Mouse (Mus musculus) inflammation-experienced regulatory T-cells, adult 6 months (primary cell): ENCODE data around the gene Nek4. TPM values are rescaled to one million over a fixed set of nuclear protein-coding genes. Genes with fewer than 3 reads are reported as not detected.

Experiments used
- ATAC-seq: one replicate; pipeline ENCODE4 v1.8.0; 2017
- polyA plus RNA-seq, 3 experiments: library from polyadenylated mRNA; unstranded; fragments of 100-300 nt; shearing (Covaris generic); gene quantifications; one replicate each; pipeline ENCODE4 v1.2.1; 2017

Nek4 gene
- polyA plus RNA-seq = 1 to 10 TPM; 3.9 to 6.2 (median 5.1) TPM

- peak; percentile 97 for ATAC-seq
Measured at GRCm38 (mm10) chr14:30951154-30951825, at the start of gene Nek4. TSS of gene Nek4 (plus strand) at chr14:30951377.

GRCm38 (mm10) chr14:30902628-30903027 is 48.5 kb upstream of the Nek4 start:
- no peak for ATAC-seq

- no peak for ATAC-seq
Measured at GRCm38 (mm10) chr14:30903036-30903435, 48.1 kb upstream of the Nek4 start.

- ATAC-seq = no peak
Measured at GRCm38 (mm10) chr14:30904307-30904706, 46.9 kb upstream of the Nek4 start.

GRCm38 (mm10) chr14:30906001-30906400 is 45.2 kb upstream of the Nek4 start:
- no peak for ATAC-seq

GRCm38 (mm10) chr14:30907814-30908265 is 43.3 kb upstream of the Nek4 start:
- no peak for ATAC-seq

- ATAC-seq = no peak
Measured at GRCm38 (mm10) chr14:30911141-30911540, 40.0 kb upstream of the Nek4 start.

- ATAC-seq = no peak
Measured at GRCm38 (mm10) chr14:30912641-30913040, 38.5 kb upstream of the Nek4 start.

GRCm38 (mm10) chr14:30913404-30913803 is 37.8 kb upstream of the Nek4 start:
- ATAC-seq = no peak

- no peak for ATAC-seq
Measured at GRCm38 (mm10) chr14:30916516-30916915, 34.7 kb upstream of the Nek4 start.

GRCm38 (mm10) chr14:30922053-30922670 is 29.0 kb upstream of the Nek4 start:
- no peak for ATAC-seq

- ATAC-seq = no peak
Measured at GRCm38 (mm10) chr14:30923375-30924105, 27.6 kb upstream of the Nek4 start, which contains the start of gene Itih3. TSS of gene Itih3 (minus strand) at chr14:30923760.

GRCm38 (mm10) chr14:30925492-30925891 is 25.7 kb upstream of the Nek4 start:
- ATAC-seq = no peak

GRCm38 (mm10) chr14:30930386-30930785 is 20.8 kb upstream of the Nek4 start:
- no peak for ATAC-seq

GRCm38 (mm10) chr14:30933351-30933750 is 17.8 kb upstream of the Nek4 start:
- no peak for ATAC-seq

GRCm38 (mm10) chr14:30942254-30942653 is 8.9 kb upstream of the Nek4 start:
- no peak for ATAC-seq

- no peak for ATAC-seq
Measured at GRCm38 (mm10) chr14:30943038-30943437, 8.1 kb upstream of the Nek4 start, which contains the start of gene Itih1. TSS of gene Itih1 (minus strand) at chr14:30943289.

- peak; percentile 52 for ATAC-seq
Measured at GRCm38 (mm10) chr14:30943860-30944674, 7.1 kb upstream of the Nek4 start.

GRCm38 (mm10) chr14:30944745-30945144 is 6.4 kb upstream of the Nek4 start:
- no peak for ATAC-seq

GRCm38 (mm10) chr14:30949986-30950385 is 1.2 kb upstream of the Nek4 start:
- ATAC-seq = no peak

GRCm38 (mm10) chr14:30958517-30958916 is 7.3 kb downstream of the Nek4 start:
- ATAC-seq = no peak

GRCm38 (mm10) chr14:30959031-30959430 is 7.9 kb downstream of the Nek4 start:
- no peak for ATAC-seq

GRCm38 (mm10) chr14:30960366-30960765 is 9.2 kb downstream of the Nek4 start:
- no peak for ATAC-seq
